Mouse (Mus musculus) testis, adult 2 months (tissue): ENCODE measurements around the gene Ugt1a1. TPM values are rescaled to one million over a fixed set of nuclear protein-coding genes. Genes with fewer than 3 reads are reported as not detected.
"Not testable (repeated sequence)": the region's sequence is repeated elsewhere in the genome, so short reads cannot be mapped to it uniquely, and the experiment has no call there.

Experiments used
- H3K27ac ChIP-seq: fragments of 200-500 bp; 2 replicates; pipeline ENCODE4 v1.5.1; 2012; ENCODE audit warnings: low read depth, low read length; ENCODE audit not compliant: control insufficient read depth, insufficient read depth
- H3K27me3 ChIP-seq: fragments of 200-500 bp; 2 replicates; pipeline ENCODE4 v1.6.1; 2012; ENCODE audit warnings: mild to moderate bottlenecking, low read length, moderate library complexity; ENCODE audit not compliant: control insufficient read depth, insufficient read depth
- H3K36me3 ChIP-seq: fragments of 200-500 bp; 2 replicates; pipeline ENCODE4 v1.6.1; 2012; ENCODE audit warnings: mild to moderate bottlenecking, low read length; ENCODE audit not compliant: control insufficient read depth, insufficient read depth
- H3K4me1 ChIP-seq: fragments of 200-500 bp; 2 replicates; pipeline ENCODE4 v1.6.1; 2012; ENCODE audit warnings: low read length; ENCODE audit not compliant: control insufficient read depth, insufficient read depth
- H3K4me3 ChIP-seq: fragments of 200-500 bp; 2 replicates; pipeline ENCODE4 v1.5.1; 2012; ENCODE audit warnings: low read depth, mild to moderate bottlenecking, low read length, moderate library complexity, mixed read lengths; ENCODE audit not compliant: control insufficient read depth
- CTCF ChIP-seq: fragments of 200-500 bp; IDR thresholded peaks from 2 replicates; pipeline ENCODE4 v1.5.1; 2012; ENCODE audit warnings: low read depth, mild to moderate bottlenecking, inconsistent platforms, low read length, moderate library complexity; ENCODE audit not compliant: control insufficient read depth, insufficient read depth, insufficient replicate concordance
- POLR2A ChIP-seq: fragments of 200-500 bp; IDR thresholded peaks from 2 replicates; pipeline ENCODE4 v1.6.1; 2012; ENCODE audit warnings: low read depth, mild to moderate bottlenecking, inconsistent platforms, low read length, moderate library complexity; ENCODE audit not compliant: control insufficient read depth
- polyA plus RNA-seq: library from polyadenylated mRNA; depleted of rRNA; stranded (reverse); fragments of >200 nt; gene quantifications from 2 replicates; pipeline ENCODE4 v1.2.3, GENCODE M21; 2012; rRNA removed

Gene Ugt1a1
- 0.67 and 0.94 TPM in 2 replicates for polyA plus RNA-seq

- TF ChIP-seq CTCF (no peak), POLR2A (no peak)
- Histone ChIP-seq H3K36me3 (no peaks in the 10 kb centered on the region), H3K27me3 (no peaks in the 10 kb centered on the region), H3K27ac (no peak within 1 kb of the TSS), H3K4me1 (no peaks in the 10 kb centered on the region), H3K4me3 (no peak within 1 kb of the TSS)
These were observed at the start of gene Ugt1a1 for GRCm38 (mm10) chr1:88211812-88212211. Ugt1a1 (plus strand) TSS chr1:88211959.

GRCm38 (mm10) chr1:88165711-88166110 is 46.0 kb upstream of the Ugt1a1 start, which contains the start of gene Ugt1a5:
Ugt1a5 (plus strand) TSS chr1:88166012.
- Histone ChIP-seq H3K4me3 (no peak within 1 kb of the TSS), H3K27me3 (no peaks in the 10 kb centered on the region), H3K36me3 (no peaks in the 10 kb centered on the region), H3K27ac (no peak within 1 kb of the TSS), H3K4me1 (no peaks in the 10 kb centered on the region)
- TF ChIP-seq CTCF (no peak), POLR2A (no peak)

GRCm38 (mm10) chr1:88172190-88172589 is 39.6 kb upstream of the Ugt1a1 start:
- H3K27me3 ChIP-seq, H3K4me3 ChIP-seq, H3K4me1 ChIP-seq, H3K36me3 ChIP-seq, H3K27ac ChIP-seq: not testable (repeated sequence)

GRCm38 (mm10) chr1:88179657-88180056 is 32.1 kb upstream of the Ugt1a1 start:
- H3K4me3 ChIP-seq, result no peak overlapping the region
- H3K4me1 ChIP-seq, result no peaks in the 10 kb centered on the region
- no peaks in the 10 kb centered on the region for H3K27me3 ChIP-seq
- no peak for TF ChIP-seq POLR2A
- no peak for TF ChIP-seq CTCF
- H3K36me3 ChIP-seq, result no peaks in the 10 kb centered on the region
- no peak overlapping the region for H3K27ac ChIP-seq

GRCm38 (mm10) chr1:88186325-88186935 is 25.3 kb upstream of the Ugt1a1 start:
- no peak for TF ChIP-seq CTCF
- H3K4me3 ChIP-seq, result no peak overlapping the region
- H3K4me1 ChIP-seq, result no peaks in the 10 kb centered on the region
- no peak overlapping the region for H3K27ac ChIP-seq
- no peaks in the 10 kb centered on the region for H3K36me3 ChIP-seq
- H3K27me3 ChIP-seq, result no peaks in the 10 kb centered on the region

GRCm38 (mm10) chr1:88192136-88192535 is 19.6 kb upstream of the Ugt1a1 start:
- no peaks in the 10 kb centered on the region for H3K27me3 ChIP-seq
- H3K4me3 ChIP-seq, result no peak overlapping the region
- H3K27ac ChIP-seq, result no peak overlapping the region
- TF ChIP-seq POLR2A, result no peak
- TF ChIP-seq CTCF, result no peak
- no peaks in the 10 kb centered on the region for H3K4me1 ChIP-seq
- no peaks in the 10 kb centered on the region for H3K36me3 ChIP-seq

- H3K36me3 ChIP-seq, result no peaks in the 10 kb centered on the region
- no peaks in the 10 kb centered on the region for H3K27me3 ChIP-seq
- no peak overlapping the region for H3K27ac ChIP-seq
- H3K4me3 ChIP-seq, result no peak overlapping the region
- TF ChIP-seq POLR2A (no peak), CTCF (no peak)
- no peaks in the 10 kb centered on the region; the same call in 1 of the 2 replicates for H3K4me1 ChIP-seq
These were observed 16.1 kb upstream of the Ugt1a1 start for GRCm38 (mm10) chr1:88195687-88196086.

GRCm38 (mm10) chr1:88197443-88197842 is 14.3 kb upstream of the Ugt1a1 start:
- H3K4me1 ChIP-seq, result no peaks in the 10 kb centered on the region; the same call in 1 of the 2 replicates
- no peaks in the 10 kb centered on the region for H3K36me3 ChIP-seq
- TF ChIP-seq CTCF, result no peak
- no peak overlapping the region for H3K27ac ChIP-seq
- no peaks in the 10 kb centered on the region for H3K27me3 ChIP-seq
- H3K4me3 ChIP-seq, result no peak overlapping the region
